Mouse (Mus musculus) erythroid progenitor cell, adult 5-6 weeks (primary cell): ENCODE data around the gene Glod5. TPM values are rescaled to one million over a fixed set of nuclear protein-coding genes. Genes with fewer than 3 reads are reported as not detected.
A peak's percentile ranks its signal among the peaks of the same experiment; 100 is the strongest.

ENCODE experiments used
- ATAC-seq: replicated peaks from 2 replicates; pipeline ENCODE4 v1.8.0; 2016; ENCODE audit warnings: moderate number of reproducible peaks, mild to moderate bottlenecking, moderate TSS enrichment, inconsistent platforms; ENCODE audit not compliant: poor library complexity, low FRiP score, severe bottlenecking
- total RNA-seq, 2 experiments: library from RNA; stranded (forward) in 1 of 2; stranded (reverse) in 1 of 2; fragments of 150-400 nt in 1 of 2; fragments of 186-747, 209-891 nt in 1 of 2; gene quantifications; 2 replicates each; pipeline versions ENCODE4 v1.2.3 to v1.2.4; 2015 to 2017; ENCODE audit warnings: low replicate concordance in 2 of 2

Glod5 gene
- total RNA-seq, 2 experiments from 2014 or later: not detected

GRCm38 (mm10) chrX:7971292-7971691, 47.0 kb downstream of the Glod5 start:
- ATAC-seq: peak; percentile 89

GRCm38 (mm10) chrX:7968899-7969298, 49.4 kb downstream of the Glod5 start:
- ATAC-seq: no peak

DNA sequence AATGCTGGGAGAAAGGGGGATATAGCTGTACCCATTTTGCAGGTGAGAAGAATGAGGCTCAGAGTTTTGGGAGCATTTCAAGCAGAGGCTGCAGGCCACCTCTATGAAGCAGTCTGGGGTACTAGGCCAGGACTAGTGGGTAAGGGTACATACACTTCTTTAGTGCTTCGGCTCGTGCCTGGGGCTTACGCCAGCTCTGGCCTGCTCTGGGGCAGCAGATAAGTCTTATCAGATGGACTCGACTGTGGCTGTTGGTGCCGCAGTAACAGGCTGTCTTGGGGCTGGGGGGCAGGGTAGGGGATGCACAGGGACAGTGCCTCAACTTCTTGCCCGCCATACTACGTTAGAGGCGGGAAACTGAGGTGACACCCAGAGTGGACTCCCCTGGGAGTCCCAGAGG, 50.1 kb downstream of the Glod5 start:
- peak; percentile 50 for ATAC-seq

- ATAC-seq: peak; percentile 75
Measured at GRCm38 (mm10) chrX:7967596-7968201, 50.6 kb downstream of the Glod5 start.

- no peak for ATAC-seq
Measured at GRCm38 (mm10) chrX:7966161-7966560, 52.1 kb downstream of the Glod5 start.

DNA sequence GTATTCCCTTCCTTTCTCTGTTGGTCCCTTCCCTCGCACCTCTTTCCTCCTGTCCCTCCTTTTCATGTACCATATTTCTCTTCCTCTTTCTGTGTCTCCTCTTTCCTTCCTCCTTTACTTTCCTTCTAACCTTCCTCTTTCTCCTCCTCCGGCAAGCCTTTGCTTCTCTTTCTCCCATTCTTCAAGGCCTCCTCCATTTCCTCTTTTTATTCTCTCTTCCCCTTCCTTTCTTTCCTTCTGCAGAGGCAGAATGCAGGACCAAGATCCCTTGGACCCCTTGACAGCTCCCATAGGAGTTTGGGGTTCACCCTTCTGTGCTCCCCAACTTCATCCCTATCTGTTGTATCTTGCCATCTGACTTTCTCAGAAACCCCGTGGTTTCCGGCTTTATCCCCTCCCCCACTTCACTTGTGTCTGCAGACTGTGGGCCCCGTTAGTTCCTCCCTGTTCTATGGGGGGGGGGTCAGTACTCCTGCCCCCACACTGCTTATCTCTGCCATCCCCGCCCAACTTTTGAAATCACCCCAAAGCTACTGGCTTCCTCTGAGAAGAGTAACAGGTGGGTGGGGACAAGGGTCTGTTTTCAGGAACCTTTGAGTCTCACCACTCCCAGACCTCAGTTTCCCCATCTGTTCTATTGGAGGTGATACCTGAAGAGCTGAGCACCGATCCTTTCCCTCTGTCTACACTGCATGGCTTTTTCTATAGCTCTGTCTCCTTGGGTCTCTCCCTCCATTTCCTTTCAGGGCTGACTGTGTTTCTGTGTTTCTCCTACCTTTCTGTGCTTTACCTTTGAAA, 54.3 kb downstream of the Glod5 start:
- ATAC-seq: no peak

DNA sequence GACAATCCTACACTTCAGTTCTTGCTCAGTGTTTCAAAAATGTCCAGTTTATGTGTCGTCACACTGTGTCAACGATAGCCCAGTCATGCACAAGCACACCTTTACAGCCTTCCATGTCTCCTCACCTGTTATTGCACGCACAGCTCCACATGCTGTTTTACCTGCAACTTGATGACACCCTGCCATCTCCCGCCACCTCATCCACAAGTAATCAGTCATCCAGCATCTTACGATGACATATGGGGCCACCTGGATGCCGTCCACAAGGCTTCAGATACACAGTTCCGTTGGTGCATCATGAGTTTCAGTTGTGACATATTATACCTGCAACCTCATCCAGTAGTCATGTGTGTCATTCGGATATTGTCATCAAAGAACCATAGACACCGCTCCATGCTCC, 59.4 kb downstream of the Glod5 start:
- no peak for ATAC-seq

Other genes with a start within 250 kb of the Glod5 start
- 91.0 and 94.4 TPM in 2 replicates for gene Gripap1, start 228.7 kb downstream of the Glod5 start, total RNA-seq (2015; ENCODE audit: low replicate concordance)
- 87.0 and 176 TPM in 2 replicates for gene Gripap1, start 228.7 kb downstream of the Glod5 start, total RNA-seq (2017; ENCODE audit: low replicate concordance)
- gene Kcnd1, start 196.2 kb downstream of the Glod5 start, total RNA-seq (2015; ENCODE audit: low replicate concordance): 0.84 and 1.8 TPM in 2 replicates
- gene Kcnd1, start 196.2 kb downstream of the Glod5 start, total RNA-seq (2017; ENCODE audit: low replicate concordance): 0.68 and 3.6 TPM in 2 replicates
- gene Otud5, start 177.1 kb downstream of the Glod5 start, total RNA-seq (2015; ENCODE audit: low replicate concordance): 327 and 376 TPM in 2 replicates
- gene Otud5, start 177.1 kb downstream of the Glod5 start, total RNA-seq (2017; ENCODE audit: low replicate concordance): 471 and 476 TPM in 2 replicates
- gene Pim2, start 140.2 kb downstream of the Glod5 start, total RNA-seq (2015; ENCODE audit: low replicate concordance): 37.1 and 59.1 TPM in 2 replicates
- 16.0 and 22.5 TPM in 2 replicates for gene Pim2, start 140.2 kb downstream of the Glod5 start, total RNA-seq (2017; ENCODE audit: low replicate concordance)
- gene Slc35a2, start 134.5 kb downstream of the Glod5 start, total RNA-seq (2015; ENCODE audit: low replicate concordance): 5.0 TPM in 1 of 2 replicates, not detected in the other
- 1.4 and 9.8 TPM in 2 replicates for gene Slc35a2, start 134.5 kb downstream of the Glod5 start, total RNA-seq (2017; ENCODE audit: low replicate concordance)
- gene Pqbp1, start 119.2 kb downstream of the Glod5 start, total RNA-seq (2015; ENCODE audit: low replicate concordance): 23.1 and 24.9 TPM in 2 replicates
- 33.5 and 85.4 TPM in 2 replicates for gene Pqbp1, start 119.2 kb downstream of the Glod5 start, total RNA-seq (2017; ENCODE audit: low replicate concordance)
- gene Timm17b, start 119.1 kb downstream of the Glod5 start, total RNA-seq (2015; ENCODE audit: low replicate concordance): 53.2 and 63.4 TPM in 2 replicates
- gene Timm17b, start 119.1 kb downstream of the Glod5 start, total RNA-seq (2017; ENCODE audit: low replicate concordance): 10.7 and 20.7 TPM in 2 replicates
- gene Gm10491, start 110.7 kb downstream of the Glod5 start, total RNA-seq (2015; ENCODE audit: low replicate concordance): not detected in 2 replicates
- gene Gm10491, start 110.7 kb downstream of the Glod5 start, total RNA-seq (2017; ENCODE audit: low replicate concordance): not detected in 2 replicates
- not detected in 2 replicates for gene Gm10490, start 109.0 kb downstream of the Glod5 start, total RNA-seq (2015; ENCODE audit: low replicate concordance)
- not detected in 2 replicates for gene Gm10490, start 109.0 kb downstream of the Glod5 start, total RNA-seq (2017; ENCODE audit: low replicate concordance)
- not detected in 2 replicates for gene Pcsk1n, start 98.7 kb downstream of the Glod5 start, total RNA-seq (2015; ENCODE audit: low replicate concordance)
- gene Pcsk1n, start 98.7 kb downstream of the Glod5 start, total RNA-seq (2017; ENCODE audit: low replicate concordance): not detected in 2 replicates
- not detected in 2 replicates for gene Eras, start 89.9 kb downstream of the Glod5 start, total RNA-seq (2015; ENCODE audit: low replicate concordance)
- not detected in 2 replicates for gene Eras, start 89.9 kb downstream of the Glod5 start, total RNA-seq (2017; ENCODE audit: low replicate concordance)
- 7.2 and 15.9 TPM in 2 replicates for gene Hdac6, start 70.6 kb downstream of the Glod5 start, total RNA-seq (2015; ENCODE audit: low replicate concordance)
- 13.0 and 21.8 TPM in 2 replicates for gene Hdac6, start 70.6 kb downstream of the Glod5 start, total RNA-seq (2017; ENCODE audit: low replicate concordance)
- 205 and 250 TPM in 2 replicates for gene Gata1, start 40.4 kb downstream of the Glod5 start, total RNA-seq (2015; ENCODE audit: low replicate concordance)
- 129 and 147 TPM in 2 replicates for gene Gata1, start 40.4 kb downstream of the Glod5 start, total RNA-seq (2017; ENCODE audit: low replicate concordance)
- gene Suv39h1, start 56.3 kb upstream of the Glod5 start, total RNA-seq (2015; ENCODE audit: low replicate concordance): 29.6 and 56.6 TPM in 2 replicates
- gene Suv39h1, start 56.3 kb upstream of the Glod5 start, total RNA-seq (2017; ENCODE audit: low replicate concordance): 53.9 and 67.8 TPM in 2 replicates
- 14.8 and 22.2 TPM in 2 replicates for gene Was, start 72.0 kb upstream of the Glod5 start, total RNA-seq (2015; ENCODE audit: low replicate concordance)
- 11.6 and 12.4 TPM in 2 replicates for gene Was, start 72.0 kb upstream of the Glod5 start, total RNA-seq (2017; ENCODE audit: low replicate concordance)
- gene Wdr13, start 114.4 kb upstream of the Glod5 start, total RNA-seq (2015; ENCODE audit: low replicate concordance): 23.5 and 39.3 TPM in 2 replicates
- gene Wdr13, start 114.4 kb upstream of the Glod5 start, total RNA-seq (2017; ENCODE audit: low replicate concordance): 10.0 and 25.7 TPM in 2 replicates
- 611 and 758 TPM in 2 replicates for gene Rbm3, start 127.4 kb upstream of the Glod5 start, total RNA-seq (2015; ENCODE audit: low replicate concordance)
- 564 and 613 TPM in 2 replicates for gene Rbm3, start 127.4 kb upstream of the Glod5 start, total RNA-seq (2017; ENCODE audit: low replicate concordance)
- 4.6 and 13.3 TPM in 2 replicates for gene Tbc1d25, start 157.7 kb upstream of the Glod5 start, total RNA-seq (2015; ENCODE audit: low replicate concordance)
- gene Tbc1d25, start 157.7 kb upstream of the Glod5 start, total RNA-seq (2017; ENCODE audit: low replicate concordance): 1.5 and 4.7 TPM in 2 replicates
- 20.5 and 37.3 TPM in 2 replicates for gene Ebp, start 175.0 kb upstream of the Glod5 start, total RNA-seq (2015; ENCODE audit: low replicate concordance)
- gene Ebp, start 175.0 kb upstream of the Glod5 start, total RNA-seq (2017; ENCODE audit: low replicate concordance): 14.2 and 26.6 TPM in 2 replicates
- not detected in 2 replicates for gene Porcn, start 188.0 kb upstream of the Glod5 start, total RNA-seq (2015; ENCODE audit: low replicate concordance)
- gene Porcn, start 188.0 kb upstream of the Glod5 start, total RNA-seq (2017; ENCODE audit: low replicate concordance): not detected in 2 replicates
- 26.8 and 42.9 TPM in 2 replicates for gene Ftsj1, start 233.9 kb upstream of the Glod5 start, total RNA-seq (2015; ENCODE audit: low replicate concordance)
- gene Ftsj1, start 233.9 kb upstream of the Glod5 start, total RNA-seq (2017; ENCODE audit: low replicate concordance): 23.7 and 25.0 TPM in 2 replicates